Mouse (Mus musculus): ENCODE measurements around the gene Sdhb. TPM values are rescaled to one million over a fixed set of nuclear protein-coding genes. Genes with fewer than 3 reads are reported as not detected.

Gene Sdhb
- polyA plus RNA-seq, 1 experiment from 2014 or later, result 430 TPM

DNA sequence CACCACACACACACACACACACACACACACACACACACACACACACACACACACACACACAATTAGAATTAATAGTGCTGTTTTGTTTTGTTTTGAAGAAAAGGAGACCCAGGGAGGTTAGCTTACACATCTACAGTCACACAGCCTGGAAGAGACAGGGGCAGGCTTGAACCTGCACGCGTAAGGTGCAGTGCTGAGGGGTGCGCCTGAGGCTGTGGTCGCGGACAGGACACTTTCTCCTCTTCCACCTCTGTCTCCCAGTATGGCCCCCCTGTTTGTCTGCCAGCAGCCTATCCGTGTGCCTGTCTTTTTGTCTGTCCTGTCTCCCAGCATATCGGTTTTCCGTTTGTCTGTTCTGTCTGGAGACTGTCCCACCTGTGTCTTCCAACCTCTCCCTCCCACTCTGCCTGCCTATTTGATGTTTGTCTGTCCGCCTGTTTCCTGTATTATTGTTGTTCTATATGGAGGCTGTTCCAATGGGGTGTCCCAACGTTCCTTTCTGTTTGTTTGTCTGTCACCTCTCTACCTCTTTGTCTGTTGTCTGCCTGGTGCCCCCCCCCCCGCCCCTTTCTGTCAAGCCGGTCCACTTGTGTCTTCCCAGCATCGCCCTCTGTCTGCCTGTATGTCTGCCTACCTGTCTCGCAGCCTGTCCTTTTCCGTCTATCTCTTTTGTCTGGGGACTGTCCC is 25.2 kb downstream of the Sdhb start:
- Histone ChIP-seq H3K4me3 (ENCODE audit: low read depth, low read length) (peak overlapping the region; percentile 89), H3K36me3 (replicated peaks; ENCODE audit: control insufficient read depth, insufficient read depth, low read depth, low read length) (no peaks in the 10 kb centered on the region), H3K27ac (replicated peaks; ENCODE audit: low read depth, low read length) (no peak overlapping the region), H3K4me2 (ENCODE audit: low read depth, low read length) (peak overlapping the region; percentile 79), H3K9ac (replicated peaks; ENCODE audit: low read length) (peak overlapping the region; percentile 82), H3K27me3 (ENCODE audit: control insufficient read depth, insufficient read depth, low read length) (no peaks in the 10 kb centered on the region), H3K4me1 (ENCODE audit: control insufficient read depth, insufficient read depth, low read length) (no peaks in the 10 kb centered on the region), H3K9me3 (replicated peaks; ENCODE audit: control insufficient read depth, low read length) (no peaks in the 10 kb centered on the region)
- DNase-seq (ENCODE audit: low spot score) (no peak), ATAC-seq (replicated peaks; ENCODE audit: insufficient number of reproducible peaks, low FRiP score, low TSS enrichment, low read depth) (no peak)
- 29% methylated on average over 15 of the region's 15 CpGs for WGBS

- Histone ChIP-seq H3K4me2 (ENCODE audit: low read depth, low read length) (peak within 1 kb of the TSS; percentile 79), H3K4me3 (ENCODE audit: low read depth, low read length) (peak within 1 kb of the TSS; percentile 89), H3K9me3 (replicated peaks; ENCODE audit: control insufficient read depth, low read length) (no peaks in the 10 kb centered on the region), H3K4me1 (ENCODE audit: control insufficient read depth, insufficient read depth, low read length) (no peaks in the 10 kb centered on the region), H3K27ac (replicated peaks; ENCODE audit: low read depth, low read length) (no peak within 1 kb of the TSS), H3K27me3 (ENCODE audit: control insufficient read depth, insufficient read depth, low read length) (no peaks in the 10 kb centered on the region), H3K36me3 (replicated peaks; ENCODE audit: control insufficient read depth, insufficient read depth, low read depth, low read length) (no peaks in the 10 kb centered on the region), H3K9ac (replicated peaks; ENCODE audit: low read length) (peak within 1 kb of the TSS; percentile 82)
- DNase-seq (ENCODE audit: low spot score), result peak; percentile 93
- under 1% methylated on average over 55 of the region's 58 CpGs for WGBS
- peak; percentile 89 for ATAC-seq (replicated peaks; ENCODE audit: insufficient number of reproducible peaks, low FRiP score, low TSS enrichment, low read depth)
Observed at GRCm38 (mm10) chr4:140986711-140987395, 25.9 kb downstream of the Sdhb start, which contains the start of gene Atp13a2. Gene Atp13a2 (plus strand): TSS chr4:140986873.

DNA sequence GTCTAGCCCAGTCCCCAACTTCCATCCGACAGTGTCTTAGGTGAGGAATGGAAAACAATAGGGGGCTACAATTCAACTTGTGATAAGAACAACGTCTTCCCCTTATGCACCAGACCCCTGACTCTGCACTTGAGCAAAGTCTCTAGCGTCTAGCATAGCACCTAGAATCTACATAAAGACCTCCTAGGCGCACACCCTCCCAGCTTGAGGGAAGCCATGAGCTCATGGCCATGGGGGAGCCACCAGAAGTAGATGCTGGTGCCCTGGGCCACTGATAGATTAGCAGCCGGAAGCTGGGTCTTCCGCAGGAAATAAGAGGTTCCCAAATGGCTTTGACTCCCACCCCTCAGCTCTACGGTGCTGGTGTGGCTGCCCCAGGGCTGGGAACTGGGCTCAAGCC is 26.5 kb downstream of the Sdhb start:
- ATAC-seq (replicated peaks; ENCODE audit: insufficient number of reproducible peaks, low FRiP score, low TSS enrichment, low read depth), result no peak
- Histone ChIP-seq H3K27ac (replicated peaks; ENCODE audit: low read depth, low read length) (no peak overlapping the region), H3K9ac (replicated peaks; ENCODE audit: low read length) (peak overlapping the region; percentile 82), H3K4me1 (ENCODE audit: control insufficient read depth, insufficient read depth, low read length) (no peaks in the 10 kb centered on the region), H3K9me3 (replicated peaks; ENCODE audit: control insufficient read depth, low read length) (no peaks in the 10 kb centered on the region), H3K27me3 (ENCODE audit: control insufficient read depth, insufficient read depth, low read length) (no peaks in the 10 kb centered on the region), H3K4me2 (ENCODE audit: low read depth, low read length) (peak overlapping the region; percentile 79), H3K4me3 (ENCODE audit: low read depth, low read length) (peak overlapping the region; percentile 89), H3K36me3 (replicated peaks; ENCODE audit: control insufficient read depth, insufficient read depth, low read depth, low read length) (no peaks in the 10 kb centered on the region)
- DNase-seq (ENCODE audit: low spot score), result no peak
- 24% methylated on average over 7 of the region's 7 CpGs for WGBS

DNA sequence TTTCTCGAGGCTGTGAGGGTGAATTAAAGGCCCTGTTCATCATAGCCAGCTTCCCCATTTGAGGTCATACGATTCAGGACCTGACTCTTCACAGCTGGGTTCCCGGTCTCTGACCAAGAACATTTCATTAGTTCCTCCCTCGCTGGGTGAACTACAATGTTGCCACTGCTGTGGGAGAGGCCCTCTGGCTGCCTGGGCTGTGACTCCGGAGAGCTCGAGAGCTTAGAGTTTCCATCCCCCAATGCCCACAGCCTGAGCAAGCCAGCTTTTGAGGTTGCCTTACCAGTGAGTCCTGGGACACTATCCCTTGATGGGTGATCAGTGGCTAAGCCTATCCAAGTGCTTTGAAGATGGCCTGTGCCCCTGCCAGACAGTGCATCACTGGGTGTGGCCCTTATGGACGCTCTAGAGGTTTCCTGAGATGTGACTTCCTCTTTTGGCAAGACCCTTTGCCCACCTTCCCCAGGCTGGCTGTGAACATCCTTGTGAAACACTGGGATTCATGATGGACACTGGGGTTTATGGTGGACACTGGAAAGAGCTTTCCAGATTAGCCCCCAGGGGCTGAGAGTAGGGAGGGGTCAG is 27.8 kb downstream of the Sdhb start:
- Histone ChIP-seq H3K9me3 (replicated peaks; ENCODE audit: control insufficient read depth, low read length) (no peaks in the 10 kb centered on the region), H3K27ac (replicated peaks; ENCODE audit: low read depth, low read length) (no peak overlapping the region), H3K36me3 (replicated peaks; ENCODE audit: control insufficient read depth, insufficient read depth, low read depth, low read length) (peaks cover 3% of the 10 kb centered on the region), H3K27me3 (ENCODE audit: control insufficient read depth, insufficient read depth, low read length) (no peaks in the 10 kb centered on the region), H3K4me2 (ENCODE audit: low read depth, low read length) (no peak overlapping the region), H3K9ac (replicated peaks; ENCODE audit: low read length) (no peak overlapping the region), H3K4me1 (ENCODE audit: control insufficient read depth, insufficient read depth, low read length) (no peaks in the 10 kb centered on the region), H3K4me3 (ENCODE audit: low read depth, low read length) (no peak overlapping the region)
- DNase-seq (ENCODE audit: low spot score) (no peak), ATAC-seq (replicated peaks; ENCODE audit: insufficient number of reproducible peaks, low FRiP score, low TSS enrichment, low read depth) (no peak)
- 61% methylated on average over 7 of the region's 7 CpGs for WGBS

GRCm38 (mm10) chr4:140989447-140989846 is 28.4 kb downstream of the Sdhb start:
- Histone ChIP-seq H3K4me2 (ENCODE audit: low read depth, low read length) (no peak overlapping the region), H3K9me3 (replicated peaks; ENCODE audit: control insufficient read depth, low read length) (no peaks in the 10 kb centered on the region), H3K36me3 (replicated peaks; ENCODE audit: control insufficient read depth, insufficient read depth, low read depth, low read length) (peaks cover 3% of the 10 kb centered on the region), H3K9ac (replicated peaks; ENCODE audit: low read length) (no peak overlapping the region), H3K27ac (replicated peaks; ENCODE audit: low read depth, low read length) (no peak overlapping the region), H3K4me1 (ENCODE audit: control insufficient read depth, insufficient read depth, low read length) (no peaks in the 10 kb centered on the region), H3K4me3 (ENCODE audit: low read depth, low read length) (no peak overlapping the region), H3K27me3 (ENCODE audit: control insufficient read depth, insufficient read depth, low read length) (no peaks in the 10 kb centered on the region)
- WGBS, result 87% methylated on average over 14 of the region's 14 CpGs
- no peak for ATAC-seq (replicated peaks; ENCODE audit: insufficient number of reproducible peaks, low FRiP score, low TSS enrichment, low read depth)
- DNase-seq (ENCODE audit: low spot score), result no peak

DNA sequence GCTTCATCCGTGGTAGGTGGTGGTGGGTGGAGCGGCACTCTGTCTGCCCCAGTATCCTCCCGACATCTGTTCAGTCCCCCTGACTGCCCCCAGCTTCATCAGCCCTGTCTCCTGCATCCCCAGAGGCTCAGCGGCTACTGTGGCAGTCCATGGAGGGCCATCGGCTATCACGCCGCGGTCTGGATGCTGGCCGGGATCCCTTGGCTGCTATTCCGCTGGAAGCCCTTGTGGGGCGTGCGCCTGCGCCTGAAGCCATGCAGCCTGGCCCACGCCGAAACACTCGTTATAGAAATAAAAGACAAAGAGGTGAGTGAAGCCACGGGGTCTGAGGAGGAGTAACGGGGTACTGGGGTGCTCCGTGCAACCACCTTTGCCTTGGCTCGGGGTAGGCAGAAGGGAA is 31.2 kb downstream of the Sdhb start:
- H3K4me2 ChIP-seq (ENCODE audit: low read depth, low read length), result no peak overlapping the region
- H3K36me3 ChIP-seq (replicated peaks; ENCODE audit: control insufficient read depth, insufficient read depth, low read depth, low read length), result peaks cover 13% of the 10 kb centered on the region
- no peak overlapping the region for H3K9ac ChIP-seq (replicated peaks; ENCODE audit: low read length)
- H3K27ac ChIP-seq (replicated peaks; ENCODE audit: low read depth, low read length), result no peak overlapping the region
- no peaks in the 10 kb centered on the region for H3K27me3 ChIP-seq (ENCODE audit: control insufficient read depth, insufficient read depth, low read length)
- 80% methylated on average over 20 of the region's 20 CpGs for WGBS
- DNase-seq (ENCODE audit: low spot score), result no peak
- H3K4me1 ChIP-seq (ENCODE audit: control insufficient read depth, insufficient read depth, low read length), result no peaks in the 10 kb centered on the region
- H3K4me3 ChIP-seq (ENCODE audit: low read depth, low read length), result no peak overlapping the region
- no peak for ATAC-seq (replicated peaks; ENCODE audit: insufficient number of reproducible peaks, low FRiP score, low TSS enrichment, low read depth)
- H3K9me3 ChIP-seq (replicated peaks; ENCODE audit: control insufficient read depth, low read length), result no peaks in the 10 kb centered on the region

DNA sequence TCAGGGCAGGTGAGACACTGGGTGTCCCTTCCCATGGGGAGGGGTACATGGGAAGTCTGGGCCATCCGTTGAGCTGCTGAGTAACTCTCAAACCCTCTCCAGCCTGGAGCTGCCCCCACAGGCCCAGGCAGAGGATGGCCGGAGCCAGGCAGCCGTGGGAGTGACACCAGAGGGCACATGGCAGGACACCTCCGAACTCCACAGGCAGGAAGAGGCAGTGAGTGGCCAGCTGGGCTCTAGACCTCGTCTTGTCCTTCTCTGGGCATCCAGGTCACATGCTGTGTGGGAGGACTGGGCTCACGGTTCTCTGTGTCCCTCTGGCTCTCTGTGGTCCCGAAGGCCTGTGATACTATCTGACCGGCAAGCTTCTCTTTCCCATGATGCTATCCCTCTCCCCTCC is 32.8 kb downstream of the Sdhb start:
- DNase-seq (ENCODE audit: low spot score) (no peak), ATAC-seq (replicated peaks; ENCODE audit: insufficient number of reproducible peaks, low FRiP score, low TSS enrichment, low read depth) (no peak)
- WGBS, result 85% methylated on average over 8 of the region's 8 CpGs
- H3K27me3 ChIP-seq (ENCODE audit: control insufficient read depth, insufficient read depth, low read length), result no peaks in the 10 kb centered on the region
- H3K9me3 ChIP-seq (replicated peaks; ENCODE audit: control insufficient read depth, low read length), result no peaks in the 10 kb centered on the region
- H3K27ac ChIP-seq (replicated peaks; ENCODE audit: low read depth, low read length), result no peak overlapping the region
- H3K4me3 ChIP-seq (ENCODE audit: low read depth, low read length), result no peak overlapping the region
- no peak overlapping the region for H3K9ac ChIP-seq (replicated peaks; ENCODE audit: low read length)
- peaks cover 13% of the 10 kb centered on the region for H3K36me3 ChIP-seq (replicated peaks; ENCODE audit: control insufficient read depth, insufficient read depth, low read depth, low read length)
- H3K4me2 ChIP-seq (ENCODE audit: low read depth, low read length), result no peak overlapping the region
- H3K4me1 ChIP-seq (ENCODE audit: control insufficient read depth, insufficient read depth, low read length), result no peaks in the 10 kb centered on the region

GRCm38 (mm10) chr4:140995811-140996210 is 34.8 kb downstream of the Sdhb start:
- H3K4me2 ChIP-seq (ENCODE audit: low read depth, low read length), result no peak overlapping the region
- no peaks in the 10 kb centered on the region for H3K4me1 ChIP-seq (ENCODE audit: control insufficient read depth, insufficient read depth, low read length)
- DNase-seq (ENCODE audit: low spot score) (no peak), ATAC-seq (replicated peaks; ENCODE audit: insufficient number of reproducible peaks, low FRiP score, low TSS enrichment, low read depth) (no peak)
- H3K27me3 ChIP-seq (ENCODE audit: control insufficient read depth, insufficient read depth, low read length), result no peaks in the 10 kb centered on the region
- H3K9me3 ChIP-seq (replicated peaks; ENCODE audit: control insufficient read depth, low read length), result no peaks in the 10 kb centered on the region
- H3K27ac ChIP-seq (replicated peaks; ENCODE audit: low read depth, low read length), result no peak overlapping the region
- H3K36me3 ChIP-seq (replicated peaks; ENCODE audit: control insufficient read depth, insufficient read depth, low read depth, low read length), result peaks cover 15% of the 10 kb centered on the region
- H3K4me3 ChIP-seq (ENCODE audit: low read depth, low read length), result no peak overlapping the region
- WGBS, result 86% methylated on average over 8 of the region's 8 CpGs
- no peak overlapping the region for H3K9ac ChIP-seq (replicated peaks; ENCODE audit: low read length)

All from embryonic facial prominence, embryonic 11.5 days (tissue).